Mouse (Mus musculus): Measurements from ENCODE around the gene Mamdc4.

DNA sequence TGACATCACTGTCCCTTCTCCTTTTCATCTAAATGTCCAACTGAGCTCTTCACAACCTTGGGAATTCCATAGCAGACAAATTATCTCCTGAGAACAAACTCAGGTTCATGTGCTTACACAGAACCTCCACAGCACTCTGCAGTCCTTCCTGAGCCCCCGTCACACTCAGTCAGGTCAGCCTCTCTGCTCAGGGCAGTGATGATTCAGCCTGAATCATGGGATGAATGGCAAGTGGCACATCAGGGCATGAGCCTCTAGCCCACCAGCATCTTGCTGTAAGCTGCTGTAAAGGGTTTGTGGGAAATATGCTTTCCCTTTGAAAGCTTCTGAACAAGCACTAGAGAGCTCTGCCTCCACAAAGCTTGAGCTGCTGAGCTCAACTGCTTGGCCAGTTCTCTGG is 24.1 kb upstream of the Mamdc4 start:
- TF ChIP-seq CTCF (conservative IDR thresholded peaks at IDR 0.05; ENCODE audit: insufficient read depth, insufficient read length, low read depth, low read length) (no peak), POLR2A (IDR thresholded peaks at IDR 0.05; ENCODE audit: low read depth, low read length) (no peak)

All from kidney, adult 2 months (tissue).